Mouse (Mus musculus) kidney, postnatal 0 days (tissue): Measurements from ENCODE around the gene Klf3. TPM values are rescaled to one million over a fixed set of nuclear protein-coding genes. Genes with fewer than 3 reads are reported as not detected.

Source experiments
- ATAC-seq: fragments of 200-750 bp; cut with Nextera tagmentation; replicated peaks from 2 replicates; pipeline ENCODE4 v1.8.0; 2017; ENCODE audit warnings: low read depth, moderate number of reproducible peaks, moderate TSS enrichment, moderate library complexity; ENCODE audit not compliant: low FRiP score
- DNase-seq: peaks from one replicate; pipeline ENCODE4 v3.0.0-alpha.2; 2016; ENCODE audit warnings: low spot score
- H3K27ac ChIP-seq: fragments of 300-500 bp; sonication (generic); 2 replicates; pipeline ENCODE4 v1.5.1; 2014; ENCODE audit warnings: mild to moderate bottlenecking
- H3K27me3 ChIP-seq: fragments of 300-500 bp; sonication (generic); 2 replicates; pipeline ENCODE4 v1.6.1; 2014; ENCODE audit warnings: low read length, mixed read lengths; ENCODE audit not compliant: insufficient read depth
- H3K36me3 ChIP-seq: fragments of 300-500 bp; sonication (generic); 2 replicates; pipeline ENCODE4 v1.6.1; 2014; ENCODE audit warnings: low read length, mixed read lengths; ENCODE audit not compliant: insufficient read depth
- H3K4me1 ChIP-seq: fragments of 300-500 bp; sonication (generic); replicated peaks from 2 replicates; pipeline ENCODE4 v1.6.1; 2014; ENCODE audit warnings: antibody characterized with exemption, low read length, mixed read lengths; ENCODE audit not compliant: insufficient read depth
- H3K4me2 ChIP-seq: fragments of 300-500 bp; sonication (generic); 2 replicates; pipeline ENCODE4 v1.6.1; 2014; ENCODE audit warnings: mild to moderate bottlenecking, low read length, moderate library complexity, mixed read lengths
- H3K4me3 ChIP-seq: fragments of 300-500 bp; sonication (generic); replicated peaks from 2 replicates; pipeline ENCODE4 v1.5.1; 2014; ENCODE audit warnings: low read depth, low read length
- H3K9ac ChIP-seq: fragments of 300-500 bp; sonication (generic); 2 replicates; pipeline ENCODE4 v1.6.1; 2014; ENCODE audit warnings: low read depth, low read length
- H3K9me3 ChIP-seq: fragments of 300-500 bp; sonication (generic); replicated peaks from 2 replicates; pipeline ENCODE4 v1.6.1; 2016; ENCODE audit warnings: low read length, inconsistent platforms, mixed read lengths
- CTCF ChIP-seq: IDR thresholded peaks from 2 replicates; pipeline ENCODE4 v1.5.1; 2016; ENCODE audit warnings: antibody characterized with exemption, low read depth, mild to moderate bottlenecking, moderate library complexity
- WGBS: fragments of 180-500 bp; shearing (Covaris S2); extraction: QIAGEN DNeasy Blood & Tissue Kit; methylation state at CpG from one replicate; pipeline ENCODE4 v1.1.7; 2014; 5-methylcytosine and 5-hydroxymethylcytosine counted together
- polyA plus RNA-seq: library from polyadenylated mRNA; unstranded; fragments of >200 nt; fragmentation: Nextera tagmentation; extraction: Ambion mirVana; gene quantifications from 2 replicates; pipeline ENCODE4 v1.2.1, GENCODE M21; 2015

The Klf3 gene
- polyA plus RNA-seq, result 60.6 and 65.6 TPM in 2 replicates

DNA sequence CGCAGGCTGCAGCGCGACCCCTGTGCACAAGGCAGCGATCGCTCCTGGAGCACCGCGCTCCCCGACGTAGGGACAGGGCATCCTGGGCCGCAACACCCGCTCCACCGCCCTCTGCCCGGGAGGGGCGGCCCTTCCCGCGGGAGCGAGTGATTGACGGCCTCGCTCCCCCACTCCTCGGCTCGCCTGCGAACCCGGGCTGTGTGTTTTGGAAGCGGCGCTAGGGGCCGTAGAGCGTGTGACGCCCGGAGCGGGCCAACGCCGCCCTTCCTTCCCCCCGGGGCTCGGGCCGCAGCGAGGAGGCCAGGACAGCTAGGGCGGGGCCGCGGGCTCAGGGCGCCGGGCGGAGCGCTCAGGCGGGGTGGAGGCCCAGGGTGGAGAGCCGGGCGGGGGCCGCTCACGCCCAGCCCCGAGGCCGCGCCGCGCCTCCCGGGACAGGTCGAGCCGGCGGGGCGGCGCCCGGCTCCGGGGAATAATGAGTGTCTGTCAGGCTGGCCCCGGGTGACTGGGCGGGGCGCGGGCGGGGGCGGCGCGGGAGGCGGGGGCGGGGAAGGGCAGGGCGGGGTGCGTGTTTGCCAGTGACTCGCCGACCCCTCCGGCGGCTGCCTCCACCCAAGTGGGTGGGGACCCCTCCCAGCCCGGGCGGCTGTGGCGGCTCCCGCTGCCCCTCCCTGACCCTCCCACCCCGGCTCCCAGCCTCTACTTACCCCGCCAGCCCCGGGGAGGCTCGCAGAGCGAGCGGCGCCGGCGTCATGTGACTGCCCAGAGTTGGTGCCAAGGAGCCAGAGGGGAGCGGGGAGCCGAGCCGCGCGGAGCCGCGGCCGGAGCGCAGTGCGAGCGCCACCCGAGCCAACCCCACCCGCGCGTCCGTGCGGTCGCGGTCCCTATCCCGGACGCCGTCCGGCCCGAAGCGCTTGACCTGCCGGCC lies at the start of gene Klf3:
TSS of gene Klf3 (plus strand) at position 594 of the 925 bp plus-strand sequence.
- peak within 1 kb of the TSS; percentile 100 for H3K27ac ChIP-seq

DNA sequence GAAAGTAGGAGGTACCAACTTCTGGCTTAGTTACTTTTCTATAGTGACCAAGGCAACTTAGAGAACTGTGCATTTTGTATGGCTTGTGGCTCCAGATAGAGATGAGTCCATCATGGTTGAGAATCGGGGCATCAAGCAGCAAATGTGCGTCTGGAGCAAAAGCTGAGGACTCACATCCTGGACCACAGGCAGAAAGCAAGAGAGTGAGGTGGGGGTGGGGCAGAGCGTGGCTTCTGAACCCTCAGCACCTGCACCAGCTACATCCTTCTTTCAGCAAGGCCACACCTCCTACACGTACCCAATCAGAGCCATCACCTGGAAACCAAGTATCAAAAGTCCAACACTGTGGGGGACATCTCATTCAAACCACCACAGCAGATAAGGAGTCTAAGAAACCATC lies 40.9 kb upstream of the Klf3 start:
- ATAC-seq (no peak), DNase-seq (no peak)
- WGBS, result 92% methylated on average over 4 of the region's 4 CpGs
- Histone ChIP-seq H3K9me3 (no peaks in the 10 kb centered on the region), H3K4me2 (no peak overlapping the region), H3K9ac (no peak overlapping the region), H3K4me1 (no peaks in the 10 kb centered on the region), H3K4me3 (no peak overlapping the region), H3K36me3 (no peaks in the 10 kb centered on the region), H3K27ac (no peak overlapping the region), H3K27me3 (no peaks in the 10 kb centered on the region)
- TF ChIP-seq CTCF, result no peak

More for the DNA sequence above, at the start of gene Klf3:
- 0 out of 2 replicates have a peak, but pooled peaks have one; percentile 43 for TF ChIP-seq CTCF
- Histone ChIP-seq H3K4me2 (peak within 1 kb of the TSS; percentile 67), H3K9me3 (no peaks in the 10 kb centered on the region; the same call in 1 of the 2 replicates), H3K4me1 (peaks cover 12% of the 10 kb centered on the region; the same call in 1 of the 2 replicates), H3K36me3 (no peaks in the 10 kb centered on the region), H3K27me3 (no peaks in the 10 kb centered on the region), H3K4me3 (peak within 1 kb of the TSS; percentile 96), H3K9ac (peak within 1 kb of the TSS; percentile 99)
- DNase-seq (peak; percentile 96), ATAC-seq (peak; percentile 97)
- under 1% methylated on average over 89 of the region's 116 CpGs for WGBS

DNA sequence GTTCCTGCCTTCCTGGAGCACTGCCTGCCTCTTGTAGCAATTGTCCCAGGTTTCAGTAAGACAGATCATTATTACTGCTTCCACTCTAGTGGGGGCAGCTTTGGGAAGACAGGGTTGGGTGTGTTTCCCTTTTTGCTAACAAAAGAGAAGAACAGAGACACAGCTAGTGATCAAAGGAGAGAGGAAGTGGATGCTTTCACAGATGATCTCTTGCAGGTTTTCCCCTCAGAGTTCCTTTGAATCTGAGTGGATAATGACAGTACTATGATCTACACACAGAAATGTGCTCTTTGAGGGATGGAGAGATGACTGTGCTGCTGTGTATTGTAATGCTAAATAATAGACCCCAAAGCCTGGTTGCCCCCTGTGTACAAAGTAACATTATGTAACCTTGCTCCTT lies 38.7 kb upstream of the Klf3 start:
- peaks cover 4% of the 10 kb centered on the region; the same call in 1 of the 2 replicates for H3K9me3 ChIP-seq
- H3K36me3 ChIP-seq, result no peaks in the 10 kb centered on the region
- DNase-seq (no peak), ATAC-seq (no peak)
- H3K4me1 ChIP-seq, result no peaks in the 10 kb centered on the region
- no peak overlapping the region for H3K4me2 ChIP-seq
- H3K27ac ChIP-seq, result no peak overlapping the region
- no peaks in the 10 kb centered on the region for H3K27me3 ChIP-seq
- TF ChIP-seq CTCF, result no peak
- no peak overlapping the region for H3K4me3 ChIP-seq
- no peak overlapping the region for H3K9ac ChIP-seq

DNA sequence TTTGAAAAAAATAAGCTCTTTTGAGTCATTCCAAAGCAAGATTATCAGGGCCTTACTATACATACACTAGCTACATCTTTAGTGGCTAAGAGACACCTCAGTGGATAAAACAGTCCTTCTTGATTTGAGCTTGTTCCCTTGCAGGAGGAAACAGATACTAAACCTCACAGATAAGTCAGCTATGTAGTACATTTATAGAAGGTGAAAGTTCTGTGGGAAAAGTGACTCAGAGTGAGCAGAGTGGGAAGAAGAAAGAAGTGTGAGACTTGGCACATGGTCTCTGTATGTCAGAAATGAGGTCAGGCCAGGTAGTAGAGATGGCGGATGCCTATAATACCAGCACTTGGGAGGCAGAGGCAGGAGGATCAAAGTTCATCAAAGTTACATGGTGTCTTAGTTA lies 37.4 kb upstream of the Klf3 start:
- Histone ChIP-seq H3K36me3 (no peaks in the 10 kb centered on the region), H3K9me3 (peaks cover 4% of the 10 kb centered on the region; the same call in 1 of the 2 replicates), H3K9ac (no peak overlapping the region), H3K4me2 (no peak overlapping the region), H3K27me3 (no peaks in the 10 kb centered on the region), H3K4me3 (no peak overlapping the region), H3K27ac (no peak overlapping the region), H3K4me1 (no peaks in the 10 kb centered on the region)
- ATAC-seq, result no peak
- 92% methylated on average over 1 of the region's 1 CpGs for WGBS
- no peak for DNase-seq
- TF ChIP-seq CTCF, result no peak

DNA sequence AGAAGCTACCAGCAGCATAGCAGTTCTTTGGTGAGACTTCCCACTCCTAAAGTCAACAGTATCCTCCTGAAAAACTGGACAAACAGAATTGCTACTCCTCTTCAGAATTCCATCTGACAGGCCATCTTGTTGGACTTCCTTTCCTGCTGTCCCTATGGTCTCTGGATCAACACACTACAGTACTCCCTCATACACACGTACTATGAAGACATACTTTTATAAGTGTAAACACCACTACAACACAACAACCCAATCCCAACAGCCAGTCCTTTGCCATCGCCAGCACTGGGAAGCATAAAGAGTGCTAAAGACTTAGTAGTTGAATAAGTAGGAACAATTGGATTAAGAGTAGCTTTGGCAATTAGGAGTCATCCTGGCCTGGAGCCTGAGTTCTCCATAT lies 36.6 kb upstream of the Klf3 start:
- DNase-seq (no peak), ATAC-seq (no peak)
- Histone ChIP-seq H3K9ac (no peak overlapping the region), H3K4me3 (no peak overlapping the region), H3K4me1 (no peaks in the 10 kb centered on the region), H3K36me3 (no peaks in the 10 kb centered on the region), H3K27ac (no peak overlapping the region), H3K9me3 (peaks cover 4% of the 10 kb centered on the region; the same call in 1 of the 2 replicates), H3K27me3 (no peaks in the 10 kb centered on the region), H3K4me2 (no peak overlapping the region)
- 93% methylated on average over 2 of the region's 2 CpGs for WGBS
- TF ChIP-seq CTCF, result no peak

DNA sequence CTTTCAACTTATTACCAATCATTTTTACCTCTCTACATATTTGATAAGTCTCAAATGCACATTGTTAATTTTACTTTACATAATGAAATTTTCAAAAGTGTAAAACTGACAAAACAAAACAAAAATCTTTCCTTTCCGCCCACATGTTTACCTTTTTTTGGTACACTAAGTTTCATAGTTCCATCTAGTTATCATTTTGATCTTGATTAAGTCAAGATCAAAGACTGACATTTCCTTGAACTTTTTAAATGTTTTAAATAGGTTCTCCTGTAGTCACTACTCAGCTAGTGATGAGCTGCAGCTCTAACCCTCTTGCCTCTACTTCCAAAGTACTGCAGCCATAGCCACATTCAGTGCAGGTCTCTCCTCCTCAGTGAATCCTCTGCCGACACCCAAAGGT lies 31.6 kb upstream of the Klf3 start:
- 92% methylated on average over 2 of the region's 2 CpGs for WGBS
- Histone ChIP-seq H3K4me1 (no peaks in the 10 kb centered on the region), H3K9ac (no peak overlapping the region), H3K36me3 (no peaks in the 10 kb centered on the region), H3K9me3 (peaks cover 4% of the 10 kb centered on the region; the same call in 1 of the 2 replicates), H3K4me3 (no peak overlapping the region), H3K27me3 (no peaks in the 10 kb centered on the region), H3K27ac (no peak overlapping the region), H3K4me2 (no peak overlapping the region)
- ATAC-seq (no peak), DNase-seq (no peak)
- no peak for TF ChIP-seq CTCF
